Mouse (Mus musculus): ENCODE measurements around the gene Irf8. TPM values are rescaled to one million over a fixed set of nuclear protein-coding genes. Genes with fewer than 3 reads are reported as not detected.
"Not testable (repeated sequence)": the region's sequence is repeated elsewhere in the genome, so short reads cannot be mapped to it uniquely, and the experiment has no call there.

Irf8 gene
- total and polyA plus RNA-seq, 2 experiments from 2014 or later = 11.5 to 15.2 TPM

DNA sequence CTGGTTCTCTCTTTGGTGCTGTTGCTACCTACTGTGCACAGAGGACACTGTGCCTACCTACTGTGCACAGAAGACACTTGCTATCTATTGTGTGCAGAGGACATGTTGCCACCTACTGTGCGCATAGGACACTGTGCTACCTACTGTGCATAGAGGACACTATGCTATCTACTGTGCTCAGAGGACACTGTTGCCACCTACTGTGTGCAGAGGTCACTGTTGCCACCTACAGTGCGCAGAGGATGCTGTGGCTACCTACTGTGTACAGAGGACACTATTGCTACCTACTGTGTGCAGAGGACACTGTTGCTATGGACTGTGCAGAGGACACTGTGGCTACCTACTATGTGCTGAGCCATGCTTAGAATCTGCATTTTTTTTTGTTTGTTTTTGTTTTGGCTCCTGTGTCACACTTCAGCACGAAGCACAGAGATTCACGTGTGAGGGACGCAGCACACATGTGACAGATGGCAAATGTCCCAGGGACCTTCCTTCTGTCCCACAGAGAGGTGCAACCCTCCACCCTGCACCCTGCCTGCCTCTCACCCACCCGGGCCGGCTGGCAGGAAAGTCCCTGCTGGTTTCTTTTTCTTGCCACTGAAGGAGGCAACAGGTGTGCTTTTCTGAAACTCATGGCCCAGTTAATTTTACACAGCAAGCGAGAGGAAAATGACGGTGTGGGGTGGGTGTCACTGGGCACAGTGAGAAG is 61.0 kb downstream of the Irf8 start:
- DNase-seq (ENCODE audit: low spot score) = no peak
- no peak for ATAC-seq (ENCODE audit: insufficient read depth, low read depth)

DNA sequence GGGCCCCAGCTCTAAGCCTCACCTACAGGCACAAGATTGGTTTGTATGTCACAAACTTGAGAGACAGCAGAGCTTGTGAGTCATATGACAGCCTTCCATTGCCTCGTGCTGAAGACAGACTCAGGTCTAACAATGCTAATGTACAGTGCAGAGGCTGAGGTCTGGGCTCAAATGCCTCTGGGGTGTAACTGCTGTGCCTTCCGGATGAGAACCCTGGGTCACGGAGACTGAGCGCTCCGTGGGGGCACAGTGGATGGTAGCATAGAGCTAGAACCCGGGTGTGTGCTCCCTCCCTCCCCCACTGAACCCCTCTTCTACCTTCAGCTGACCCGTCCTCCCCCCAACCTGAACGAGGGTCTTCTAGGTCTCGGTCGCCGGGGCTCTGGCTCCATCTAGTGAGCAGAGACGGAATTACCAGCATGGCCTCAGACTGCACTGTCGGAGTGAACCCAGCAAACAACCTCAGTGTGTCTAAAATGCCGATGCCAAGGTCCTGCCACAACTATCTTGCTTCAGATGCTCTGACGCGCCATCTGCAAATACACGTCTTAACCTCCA is 64.2 kb downstream of the Irf8 start:
- H3K36me3 ChIP-seq (replicated peaks; ENCODE audit: control insufficient read depth, insufficient read depth, low read length) = no peaks in the 10 kb centered on the region
- ATAC-seq (ENCODE audit: insufficient read depth, low read depth) = no peak
- TF ChIP-seq CTCF (IDR thresholded peaks at IDR 0.05; ENCODE audit: low read depth) (peak; percentile 79), EP300 (IDR thresholded peaks at IDR 0.05; ENCODE audit: low read depth) (no peak)
- H3K9ac ChIP-seq (replicated peaks; ENCODE audit: low read depth, low read length) = no peak overlapping the region
- no peak overlapping the region for H3K27ac ChIP-seq (ENCODE audit: low read depth)
- no peak for DNase-seq (ENCODE audit: low spot score)
- H3K4me2 ChIP-seq (ENCODE audit: low read depth, low read length) = no peak overlapping the region
- H3K27me3 ChIP-seq (ENCODE audit: control insufficient read depth, insufficient read depth, low read length) = peaks cover 22% of the 10 kb centered on the region; the same call in 1 of the 2 replicates
- no peaks in the 10 kb centered on the region for H3K9me3 ChIP-seq (replicated peaks; ENCODE audit: control insufficient read depth, low read length)
- no peaks in the 10 kb centered on the region for H3K4me1 ChIP-seq (ENCODE audit: control insufficient read depth, insufficient read depth)
- no peak overlapping the region for H3K4me3 ChIP-seq (ENCODE audit: low read depth, low read length)
- 8% methylated on average over 17 of the region's 17 CpGs for WGBS

More for the DNA sequence above, 61.0 kb downstream of the Irf8 start:
- no peak for TF ChIP-seq CTCF (IDR thresholded peaks at IDR 0.05; ENCODE audit: low read depth)
- no peak for TF ChIP-seq EP300 (IDR thresholded peaks at IDR 0.05; ENCODE audit: low read depth)
- H3K4me2 ChIP-seq (ENCODE audit: low read depth, low read length) = no peak overlapping the region
- H3K27me3 ChIP-seq (ENCODE audit: control insufficient read depth, insufficient read depth, low read length) = peaks cover 16% of the 10 kb centered on the region; the same call in 1 of the 2 replicates
- no peak overlapping the region for H3K4me3 ChIP-seq (ENCODE audit: low read depth, low read length)
- WGBS = 74% methylated on average over 9 of the region's 9 CpGs
- no peak overlapping the region for H3K9ac ChIP-seq (replicated peaks; ENCODE audit: low read depth, low read length)
- H3K27ac ChIP-seq (ENCODE audit: low read depth) = no peak overlapping the region
- H3K36me3 ChIP-seq (replicated peaks; ENCODE audit: control insufficient read depth, insufficient read depth, low read length) = no peaks in the 10 kb centered on the region
- H3K4me1 ChIP-seq (ENCODE audit: control insufficient read depth, insufficient read depth) = no peaks in the 10 kb centered on the region
- no peaks in the 10 kb centered on the region for H3K9me3 ChIP-seq (replicated peaks; ENCODE audit: control insufficient read depth, low read length)

DNA sequence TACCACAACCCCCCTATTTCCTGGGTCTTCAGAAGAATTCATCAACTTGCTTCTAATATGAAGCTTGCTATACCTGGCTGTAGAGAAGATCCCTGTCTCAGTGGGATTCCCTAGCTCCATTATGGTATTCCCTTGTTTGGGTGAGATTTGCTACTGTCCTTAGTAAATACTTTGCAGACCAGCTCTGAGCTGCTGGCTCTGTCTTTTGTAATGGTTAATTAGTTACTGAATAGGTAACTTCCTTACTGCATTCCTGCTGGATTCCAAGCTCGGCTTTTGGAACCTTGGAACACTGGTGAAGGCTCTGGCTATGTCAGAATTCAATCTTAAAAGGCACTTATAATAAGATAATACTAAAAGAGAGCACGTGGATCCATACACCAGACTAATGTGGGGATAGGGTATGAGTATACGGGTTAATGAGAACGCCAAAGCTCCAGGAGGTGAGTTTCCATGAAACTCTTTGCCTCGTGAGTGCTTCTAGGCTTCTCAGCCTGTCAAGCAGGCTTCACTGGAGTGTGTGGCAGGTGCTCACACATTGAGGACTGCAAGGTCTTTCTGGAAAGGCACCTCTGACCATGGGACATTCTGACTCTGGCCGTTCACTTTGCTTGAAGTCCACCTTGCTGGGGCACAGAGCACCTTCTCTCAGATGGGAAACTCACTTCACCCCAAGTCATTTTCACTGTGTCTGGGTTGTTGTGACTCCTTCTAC is 67.7 kb downstream of the Irf8 start:
- WGBS = 78% methylated on average over 6 of the region's 6 CpGs
- not testable (repeated sequence) for H3K4me2 ChIP-seq (ENCODE audit: low read depth, low read length); H3K4me3 ChIP-seq (ENCODE audit: low read depth, low read length); H3K9ac ChIP-seq (replicated peaks; ENCODE audit: low read depth, low read length); H3K36me3 ChIP-seq (replicated peaks; ENCODE audit: control insufficient read depth, insufficient read depth, low read length); H3K9me3 ChIP-seq (replicated peaks; ENCODE audit: control insufficient read depth, low read length); DNase-seq (ENCODE audit: low spot score); H3K4me1 ChIP-seq (ENCODE audit: control insufficient read depth, insufficient read depth); H3K27ac ChIP-seq (ENCODE audit: low read depth); ATAC-seq (ENCODE audit: insufficient read depth, low read depth)
- peaks cover 30% of the 10 kb centered on the region; the same call in 1 of the 2 replicates for H3K27me3 ChIP-seq (ENCODE audit: control insufficient read depth, insufficient read depth, low read length)

DNA sequence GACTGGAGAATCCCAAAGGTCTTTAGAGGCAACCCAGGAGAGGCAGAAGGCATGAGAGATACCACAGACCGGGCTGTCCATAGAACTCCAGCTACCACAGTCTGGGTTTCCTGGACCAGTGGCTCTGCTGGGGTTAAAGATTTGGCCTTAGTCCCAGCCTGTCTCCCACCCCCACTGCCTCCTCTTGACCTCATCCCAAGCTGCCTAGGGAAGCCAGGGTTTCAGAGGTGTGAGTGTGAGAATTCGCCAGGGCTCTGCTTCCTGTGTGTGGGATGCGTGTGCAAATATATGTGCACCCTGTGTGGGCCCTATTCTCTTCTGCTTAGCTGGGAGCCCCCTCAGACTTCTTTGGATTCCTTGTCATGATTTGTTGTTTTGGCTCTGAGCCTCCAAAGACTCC is 68.6 kb downstream of the Irf8 start:
- 49% methylated on average over 3 of the region's 3 CpGs for WGBS
- Histone ChIP-seq H3K9me3 (replicated peaks; ENCODE audit: control insufficient read depth, low read length) (no peaks in the 10 kb centered on the region), H3K4me2 (ENCODE audit: low read depth, low read length) (no peak overlapping the region), H3K36me3 (replicated peaks; ENCODE audit: control insufficient read depth, insufficient read depth, low read length) (no peaks in the 10 kb centered on the region), H3K27ac (ENCODE audit: low read depth) (no peak overlapping the region), H3K9ac (replicated peaks; ENCODE audit: low read depth, low read length) (no peak overlapping the region), H3K4me1 (ENCODE audit: control insufficient read depth, insufficient read depth) (no peaks in the 10 kb centered on the region; the same call in 1 of the 2 replicates), H3K4me3 (ENCODE audit: low read depth, low read length) (no peak overlapping the region), H3K27me3 (ENCODE audit: control insufficient read depth, insufficient read depth, low read length) (peaks cover 32% of the 10 kb centered on the region; the same call in 1 of the 2 replicates)
- TF ChIP-seq EP300 (IDR thresholded peaks at IDR 0.05; ENCODE audit: low read depth) (no peak), CTCF (IDR thresholded peaks at IDR 0.05; ENCODE audit: low read depth) (no peak)
- DNase-seq (ENCODE audit: low spot score) (no peak), ATAC-seq (ENCODE audit: insufficient read depth, low read depth) (no peak)

Other genes starting within 250 kb of the Irf8 start
- gene Gins2, start 147.1 kb upstream of the Irf8 start, total RNA-seq (2014; rRNA removed; ENCODE audit: low replicate concordance) = 29.8 and 52.1 TPM in 2 replicates
- gene Gins2, start 147.1 kb upstream of the Irf8 start, polyA plus RNA-seq (2015; fragmentation: Nextera tagmentation; extraction: Ambion mirVana) = 19.3 and 23.8 TPM in 2 replicates
- 0.80 and 1.9 TPM in 2 replicates for gene 1190005I06Rik, start 88.7 kb upstream of the Irf8 start, total RNA-seq (2014; rRNA removed; ENCODE audit: low replicate concordance)
- gene 1190005I06Rik, start 88.7 kb upstream of the Irf8 start, polyA plus RNA-seq (2015; fragmentation: Nextera tagmentation; extraction: Ambion mirVana) = 9.3 and 9.7 TPM in 2 replicates
- 1.1 TPM in 1 of 2 replicates, not detected in the other for gene Gm27021, start 68.3 kb upstream of the Irf8 start, total RNA-seq (2014; rRNA removed; ENCODE audit: low replicate concordance)
- gene Gm27021, start 68.3 kb upstream of the Irf8 start, polyA plus RNA-seq (2015; fragmentation: Nextera tagmentation; extraction: Ambion mirVana) = 0.63 and 5.4 TPM in 2 replicates
- 1,751 and 2,021 TPM in 2 replicates for gene Cox4i1, start 68.1 kb upstream of the Irf8 start, total RNA-seq (2014; rRNA removed; ENCODE audit: low replicate concordance)
- gene Cox4i1, start 68.1 kb upstream of the Irf8 start, polyA plus RNA-seq (2015; fragmentation: Nextera tagmentation; extraction: Ambion mirVana) = 4,528 and 4,822 TPM in 2 replicates
- 45.4 and 110 TPM in 2 replicates for gene Emc8, start 67.8 kb upstream of the Irf8 start, total RNA-seq (2014; rRNA removed; ENCODE audit: low replicate concordance)
- 127 and 134 TPM in 2 replicates for gene Emc8, start 67.8 kb upstream of the Irf8 start, polyA plus RNA-seq (2015; fragmentation: Nextera tagmentation; extraction: Ambion mirVana)

All from heart, postnatal 0 days (tissue).